Mouse (Mus musculus) 3T3-L1 (cell line): Measurements from ENCODE around the gene Ctnna3.

Experiments
- DNase-seq: peaks from one replicate; pipeline ENCODE4 v3.0.0-alpha.2; 2015; ENCODE audit warnings: low read depth, low spot score

Ctnna3 gene

DNA sequence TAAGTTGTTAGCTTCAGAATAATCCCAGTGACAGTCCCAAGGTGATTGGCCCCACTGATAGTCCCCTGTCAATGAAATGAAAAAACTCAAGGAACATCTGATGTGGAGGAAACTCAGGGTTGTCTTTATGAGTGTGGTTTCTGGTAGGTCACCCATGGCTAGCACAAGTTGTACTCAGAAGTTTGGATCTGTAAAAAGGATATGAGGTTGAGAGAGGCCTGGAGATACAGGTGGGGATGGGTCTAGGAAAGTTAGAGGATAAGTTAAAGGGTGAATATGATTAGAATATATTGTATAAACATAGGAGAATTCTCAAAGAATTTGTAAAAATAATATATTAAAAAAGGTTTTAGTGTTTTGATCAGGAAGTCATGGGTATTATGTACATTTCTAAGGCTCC, 497.4 kb downstream of the Ctnna3 start, which contains the start of gene Gm10118:
TSS of gene Gm10118 (minus strand) at position 101 of the 400 bp plus-strand sequence.
- DNase-seq: no peak

DNA sequence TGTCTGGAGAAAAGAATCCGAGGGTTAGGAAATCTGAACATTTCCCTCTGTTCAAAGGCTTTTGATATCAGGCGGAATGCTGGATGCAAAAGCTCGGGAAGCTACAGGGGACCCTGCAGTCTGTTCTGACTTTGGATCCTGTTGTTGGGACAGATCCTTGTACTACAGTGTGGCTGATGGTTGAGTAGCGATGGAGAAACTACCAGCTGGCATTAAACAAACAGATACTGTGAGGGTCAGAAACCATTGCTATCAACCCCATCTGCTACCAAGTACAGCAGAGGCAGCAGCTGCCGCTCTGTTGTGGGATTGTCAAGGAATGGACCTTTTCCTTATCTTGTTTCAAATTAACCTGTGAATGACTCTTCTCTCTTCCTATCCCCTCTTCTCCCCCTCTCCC, 504.0 kb downstream of the Ctnna3 start:
- no peak for DNase-seq

- no peak for DNase-seq
Observed at GRCm38 (mm10) chr10:63945534-63945933, 515.6 kb downstream of the Ctnna3 start.

- DNase-seq: no peak
Observed at GRCm38 (mm10) chr10:63947266-63947665, 517.4 kb downstream of the Ctnna3 start.

- no peak for DNase-seq
Observed at GRCm38 (mm10) chr10:63950867-63951266, 521.0 kb downstream of the Ctnna3 start.

DNA sequence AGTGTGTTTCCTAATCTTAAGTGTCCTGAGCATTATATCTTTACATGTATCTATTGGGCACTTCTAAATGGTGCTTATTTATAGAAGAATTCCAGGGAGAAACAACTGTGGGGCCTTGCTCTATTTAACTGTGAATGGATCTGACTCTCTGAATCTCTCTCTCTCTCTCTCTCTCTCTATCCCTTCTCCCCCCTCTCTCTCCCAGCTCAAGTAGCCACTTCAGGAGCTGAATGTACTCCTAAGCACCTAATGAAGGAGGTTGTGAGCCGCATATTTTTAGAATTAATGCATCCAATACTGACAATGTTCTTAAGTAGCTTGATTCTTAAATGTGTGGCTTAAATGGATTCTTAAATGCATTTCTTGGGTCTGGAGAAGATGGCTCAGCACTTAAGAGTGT, 521.6 kb downstream of the Ctnna3 start:
- no peak for DNase-seq

DNA sequence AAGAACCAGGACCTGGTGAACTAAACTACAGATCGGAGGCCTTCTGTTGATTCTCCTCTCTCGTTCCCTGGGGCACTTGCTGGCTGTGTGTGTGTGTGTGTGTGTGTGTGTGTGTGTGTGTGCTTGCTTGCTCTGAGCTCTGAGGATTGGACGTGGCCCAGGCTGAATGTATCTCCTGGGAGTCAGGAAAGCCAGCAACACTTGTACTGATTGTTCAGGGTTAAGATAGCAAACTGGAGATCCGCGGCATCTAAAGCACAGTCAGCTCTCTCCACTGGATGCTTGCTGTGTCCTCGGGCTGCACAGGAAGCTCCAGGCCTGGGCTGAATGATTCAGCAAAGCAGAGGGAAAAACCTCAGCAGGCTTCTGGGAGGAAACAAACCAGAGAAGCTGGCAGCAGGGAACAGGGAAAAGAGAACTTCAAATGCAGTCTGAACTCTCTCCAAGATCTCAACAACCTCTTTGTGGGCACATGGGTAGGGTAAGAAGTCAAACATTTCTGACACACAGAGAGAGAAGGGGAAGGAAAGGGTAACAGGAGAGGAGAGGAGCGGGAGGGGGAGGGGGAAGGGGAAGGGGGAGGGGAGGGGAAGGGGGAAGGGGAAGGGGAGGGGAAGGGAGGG, 524.5 kb downstream of the Ctnna3 start:
- DNase-seq: peak; percentile 16

DNA sequence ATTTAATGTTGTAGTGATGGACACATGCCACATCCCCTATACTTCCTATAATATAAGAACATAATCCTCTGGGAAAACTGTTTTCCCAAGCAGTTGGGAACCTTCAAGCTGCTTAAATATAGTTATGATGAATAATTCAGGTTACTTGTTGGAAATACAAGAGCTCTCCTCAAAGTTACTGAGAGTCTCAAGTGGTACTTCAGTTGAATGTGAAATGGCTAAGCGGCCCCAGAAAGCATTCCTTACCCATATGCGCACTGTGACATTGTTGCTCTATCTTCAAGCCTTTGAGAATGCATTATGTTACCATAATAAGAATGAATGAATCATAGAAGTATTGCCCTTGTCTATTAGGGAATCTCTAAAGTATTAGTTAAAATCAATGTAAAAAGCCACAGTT, 542.4 kb downstream of the Ctnna3 start:
- no peak for DNase-seq

DNA sequence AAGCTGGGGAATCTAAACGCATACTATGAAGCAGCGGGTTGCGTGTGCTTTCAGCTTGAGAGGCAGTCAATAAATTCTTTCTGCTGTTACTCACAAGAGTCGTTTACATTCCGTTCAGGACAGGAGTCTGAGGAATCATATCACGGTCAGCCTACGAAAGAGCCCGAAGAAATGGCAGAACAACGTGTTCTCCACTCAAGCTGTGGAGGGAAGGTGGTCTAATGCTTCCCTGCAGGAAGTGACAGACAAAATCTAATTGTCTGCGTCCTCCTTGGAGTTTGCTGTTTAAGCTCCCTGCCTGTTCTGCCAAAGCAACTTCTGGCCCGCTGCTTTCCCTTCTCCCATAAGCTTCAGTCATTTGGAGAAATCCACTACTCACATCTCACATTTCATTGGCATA, 548.2 kb downstream of the Ctnna3 start:
- no peak for DNase-seq

DNA sequence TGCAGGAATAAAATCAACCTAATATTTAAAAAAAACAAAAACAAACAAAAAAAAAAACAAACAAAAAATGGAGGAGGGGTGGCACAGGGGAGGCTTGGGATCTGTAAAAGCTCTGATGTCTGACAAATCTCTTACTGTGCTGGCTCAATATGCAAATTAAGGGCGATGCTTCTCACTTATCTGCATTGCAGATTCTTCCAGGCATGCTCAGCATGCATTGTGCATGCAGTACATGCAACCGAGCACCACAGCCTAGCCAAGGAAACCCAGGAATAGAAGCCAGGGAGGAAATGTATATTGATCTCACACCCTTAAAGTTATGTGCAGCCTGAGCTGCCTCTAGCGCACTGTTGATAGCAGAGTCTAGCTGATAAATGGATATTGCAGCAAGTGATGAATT, 548.6 kb downstream of the Ctnna3 start:
- DNase-seq: no peak

DNA sequence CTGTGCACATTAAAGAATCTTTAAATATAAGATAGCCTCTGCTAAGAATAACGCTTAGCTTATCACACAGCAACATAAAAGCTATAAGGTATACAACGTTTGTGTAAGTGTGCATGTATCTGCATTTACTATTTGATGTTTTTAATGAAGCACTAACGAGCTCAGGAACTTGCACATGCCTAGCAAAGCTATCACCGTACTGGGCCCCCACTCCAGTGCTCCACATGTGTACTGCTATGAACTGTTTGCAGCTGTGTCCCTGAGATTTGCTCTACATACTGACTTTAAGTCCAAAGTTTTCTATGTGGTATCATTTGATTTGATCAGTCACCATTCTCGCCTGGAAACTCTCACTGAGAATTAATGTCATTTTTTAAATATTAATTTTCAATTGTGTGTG, 549.1 kb downstream of the Ctnna3 start:
- no peak for DNase-seq

DNA sequence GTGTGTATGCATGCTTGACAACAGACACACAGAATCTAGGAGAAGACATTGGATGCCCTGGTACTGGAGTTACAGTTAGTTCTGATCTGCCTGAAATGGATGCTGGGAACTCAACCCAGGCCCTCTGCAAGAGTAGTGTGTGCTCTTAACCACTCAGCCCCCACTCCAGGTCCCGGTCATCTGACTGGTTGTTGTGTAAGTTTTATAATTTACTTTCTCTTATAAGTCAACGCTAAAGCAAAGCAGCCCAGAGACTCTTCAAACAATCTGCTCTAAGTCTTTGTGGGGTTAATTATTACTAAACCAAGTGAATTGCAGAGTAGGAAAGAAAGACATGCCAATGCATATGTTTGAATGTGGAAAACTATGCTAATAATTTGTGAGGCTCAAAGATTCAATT, 549.5 kb downstream of the Ctnna3 start:
- no peak for DNase-seq

GRCm38 (mm10) chr10:63985576-63985975, 555.7 kb downstream of the Ctnna3 start:
- DNase-seq: no peak

DNA sequence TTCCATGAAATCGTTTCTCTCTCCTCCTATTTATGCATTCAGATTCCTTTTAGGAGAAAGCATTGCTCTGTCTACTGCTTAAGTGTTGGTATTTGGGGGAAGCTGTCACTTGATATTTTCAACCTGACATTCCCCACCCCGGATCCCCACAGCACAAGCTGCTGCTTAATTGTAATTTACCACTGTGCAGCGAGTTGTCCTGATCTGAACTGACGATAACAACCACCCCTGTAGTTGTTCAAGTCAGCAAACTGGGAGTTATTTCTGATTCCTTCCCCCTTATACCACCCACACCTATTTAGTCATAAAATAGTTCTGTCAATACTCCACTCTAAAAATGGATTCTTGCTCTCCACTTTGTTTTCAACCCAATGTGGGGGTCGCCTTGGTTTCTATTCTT, 564.4 kb downstream of the Ctnna3 start:
- DNase-seq: no peak

DNA sequence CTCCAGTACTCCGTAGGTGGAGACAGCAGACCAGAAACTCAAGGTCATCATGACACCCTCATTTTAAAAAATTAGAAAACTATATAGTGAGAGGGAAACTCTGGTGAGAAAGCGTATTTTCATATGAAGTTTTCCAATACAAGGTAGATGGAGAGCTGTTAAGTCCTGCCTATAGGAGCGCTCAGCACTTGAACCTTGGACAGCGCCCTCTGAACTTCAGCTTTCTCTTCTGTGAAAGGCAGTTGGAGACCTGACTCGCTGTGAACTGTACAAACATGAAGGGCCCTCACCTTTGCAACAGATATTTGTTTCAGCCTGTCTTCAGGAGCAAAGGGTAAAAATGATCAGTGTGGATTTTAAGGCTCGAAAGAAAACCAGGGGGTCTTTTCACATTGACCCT, 571.6 kb downstream of the Ctnna3 start:
- peak; percentile 1 for DNase-seq

- DNase-seq: no peak
Observed at GRCm38 (mm10) chr10:64001996-64002395, 572.1 kb downstream of the Ctnna3 start.

DNA sequence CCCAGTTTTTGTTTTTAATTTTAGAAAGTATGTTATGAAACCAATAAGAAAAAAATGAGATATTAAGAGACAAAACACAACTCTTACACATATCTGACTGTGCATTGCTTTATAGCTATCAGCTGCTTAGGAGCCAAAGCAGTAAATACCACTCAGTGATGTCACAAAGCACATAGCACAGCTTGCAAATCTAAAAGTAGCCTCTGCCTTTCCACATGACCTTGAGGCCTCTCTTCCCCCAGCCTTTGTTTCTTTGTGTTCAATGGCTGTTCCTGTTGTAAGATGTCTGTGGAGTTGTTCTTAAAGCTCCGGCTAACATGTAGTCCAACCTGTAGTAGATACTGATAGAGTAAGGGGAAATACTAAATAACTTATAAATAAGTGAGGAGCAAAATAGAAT, 590.4 kb downstream of the Ctnna3 start:
- DNase-seq: no peak

GRCm38 (mm10) chr10:64023340-64023739, 593.4 kb downstream of the Ctnna3 start:
- peak; percentile 2 for DNase-seq

DNA sequence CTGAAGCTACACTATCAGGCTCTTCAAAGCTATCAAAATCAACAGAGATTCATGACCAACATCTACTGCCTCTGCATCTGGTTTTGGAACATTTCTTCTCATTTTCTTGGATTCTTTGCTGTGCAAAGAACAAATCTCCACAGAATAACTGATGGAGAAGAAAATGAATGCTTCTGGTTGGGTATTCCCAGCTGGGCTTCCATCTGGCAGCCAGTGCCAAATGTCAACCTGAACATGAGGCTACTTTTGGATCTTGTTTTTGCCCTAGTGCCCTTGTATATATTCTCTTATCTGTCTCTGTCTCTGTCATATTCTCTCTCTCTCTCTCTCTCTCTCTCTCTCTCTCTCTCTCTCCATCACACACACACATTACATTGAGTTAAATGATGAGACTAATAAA, 601.0 kb downstream of the Ctnna3 start:
- no peak for DNase-seq

DNA sequence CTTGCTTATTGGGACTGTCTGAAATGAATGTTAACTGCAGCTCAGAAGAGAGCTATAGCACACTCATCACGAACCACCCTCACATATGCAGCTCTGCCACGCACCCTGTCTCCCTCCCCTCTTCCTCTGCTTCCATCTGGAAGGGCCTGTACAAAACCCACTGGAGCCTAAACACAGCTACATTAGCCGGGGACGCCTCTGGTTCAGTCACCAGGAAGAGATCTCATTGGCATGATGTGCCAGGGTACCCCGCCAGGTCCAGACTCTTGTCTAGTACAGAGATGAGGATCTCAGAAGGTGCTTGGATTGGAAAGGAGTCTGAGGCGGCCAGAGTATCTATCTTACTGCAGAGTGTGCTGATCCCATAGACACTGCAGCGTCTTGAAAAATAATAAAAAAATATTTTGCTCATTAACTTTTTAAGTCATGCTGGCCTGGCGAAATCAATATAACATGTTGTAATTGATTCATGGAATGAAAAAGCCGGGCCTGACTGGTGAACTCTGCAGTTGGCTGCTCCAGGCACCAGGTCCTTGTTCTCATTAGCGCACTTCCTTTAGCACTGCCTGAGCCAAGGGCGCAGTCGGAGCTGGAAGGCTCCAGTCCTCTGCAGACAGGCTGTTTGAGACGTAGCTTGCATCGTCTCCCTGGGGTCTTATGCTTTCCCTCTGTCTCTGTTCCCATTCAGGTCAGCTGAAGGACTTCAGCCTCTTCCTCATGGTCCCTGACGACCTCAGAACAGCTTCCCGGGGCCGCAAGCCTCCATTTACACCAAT, 610.0 kb downstream of the Ctnna3 start:
- no peak for DNase-seq

GRCm38 (mm10) chr10:64041218-64041617, 611.3 kb downstream of the Ctnna3 start:
- DNase-seq: no peak

GRCm38 (mm10) chr10:64041892-64042291, 612.0 kb downstream of the Ctnna3 start:
- DNase-seq: no peak

GRCm38 (mm10) chr10:64049151-64049550, 619.3 kb downstream of the Ctnna3 start:
- DNase-seq: peak; percentile 1
